Mouse (Mus musculus) ES-CJ7 (cell line): ENCODE measurements around the gene Col18a1.

Source experiments
- DNase-seq: peaks from one replicate; pipeline ENCODE4 v3.0.0; 2011; ENCODE audit warnings: low read depth, low spot score

Gene Col18a1

DNA sequence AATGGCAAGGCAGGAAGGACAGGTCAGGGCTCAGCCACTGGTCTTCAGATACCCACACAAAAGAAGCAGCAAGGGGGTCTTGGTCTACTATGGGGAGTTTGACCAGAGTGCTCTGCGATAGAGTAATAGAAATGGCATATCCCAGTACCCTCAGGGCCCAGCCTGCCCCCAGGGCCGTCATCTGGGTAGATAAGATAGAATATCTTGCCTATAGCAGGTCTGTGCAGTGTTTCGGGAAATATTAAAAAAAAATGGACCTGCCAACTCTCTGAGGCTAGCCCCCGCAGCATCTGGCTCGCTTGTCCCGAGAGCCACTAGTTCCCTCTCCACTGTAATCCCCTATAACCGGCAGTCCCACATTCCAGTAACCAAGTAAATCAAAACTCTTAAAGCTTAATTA is 97.9 kb downstream of the Col18a1 start:
- no peak for DNase-seq

DNA sequence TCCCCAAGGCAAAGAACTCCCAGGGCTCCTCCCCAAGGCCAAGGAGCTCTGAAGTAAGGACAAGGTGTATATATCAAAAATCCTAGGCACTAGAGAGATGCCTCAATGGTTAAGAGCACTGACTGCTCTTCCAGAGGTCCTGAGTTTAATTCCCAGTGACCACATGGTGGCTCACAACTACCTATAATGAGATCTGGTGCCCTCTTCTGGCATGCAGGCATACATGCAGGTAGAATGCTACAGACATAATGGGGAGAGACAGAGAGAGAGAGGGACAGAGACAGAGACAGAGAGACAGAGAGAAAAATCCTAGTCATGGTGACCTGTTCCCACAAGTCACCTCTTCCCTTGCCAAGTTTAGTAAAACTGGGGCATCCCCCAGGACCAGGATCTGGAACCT is 101.7 kb downstream of the Col18a1 start:
- peak; percentile 53 for DNase-seq

DNA sequence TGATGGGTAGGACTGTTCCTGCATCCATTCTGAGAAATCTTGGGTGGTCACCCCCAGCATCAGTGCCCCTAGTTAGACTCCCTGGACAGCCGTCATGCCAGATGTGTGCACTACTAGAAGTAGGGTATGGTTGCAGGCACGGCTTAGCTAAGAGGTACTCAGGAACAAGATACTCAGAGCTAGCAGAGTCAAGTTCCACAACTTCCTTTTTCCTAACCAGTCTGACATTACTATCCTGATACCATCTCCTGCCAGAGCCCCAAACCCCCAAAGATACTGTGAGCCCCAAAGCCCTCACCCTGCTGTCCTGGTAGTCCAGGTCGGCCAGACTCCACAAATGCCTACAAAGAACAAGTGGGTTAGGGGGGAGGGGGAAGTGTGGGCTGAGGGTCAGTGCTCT is 102.1 kb downstream of the Col18a1 start:
- DNase-seq, result no peak

DNA sequence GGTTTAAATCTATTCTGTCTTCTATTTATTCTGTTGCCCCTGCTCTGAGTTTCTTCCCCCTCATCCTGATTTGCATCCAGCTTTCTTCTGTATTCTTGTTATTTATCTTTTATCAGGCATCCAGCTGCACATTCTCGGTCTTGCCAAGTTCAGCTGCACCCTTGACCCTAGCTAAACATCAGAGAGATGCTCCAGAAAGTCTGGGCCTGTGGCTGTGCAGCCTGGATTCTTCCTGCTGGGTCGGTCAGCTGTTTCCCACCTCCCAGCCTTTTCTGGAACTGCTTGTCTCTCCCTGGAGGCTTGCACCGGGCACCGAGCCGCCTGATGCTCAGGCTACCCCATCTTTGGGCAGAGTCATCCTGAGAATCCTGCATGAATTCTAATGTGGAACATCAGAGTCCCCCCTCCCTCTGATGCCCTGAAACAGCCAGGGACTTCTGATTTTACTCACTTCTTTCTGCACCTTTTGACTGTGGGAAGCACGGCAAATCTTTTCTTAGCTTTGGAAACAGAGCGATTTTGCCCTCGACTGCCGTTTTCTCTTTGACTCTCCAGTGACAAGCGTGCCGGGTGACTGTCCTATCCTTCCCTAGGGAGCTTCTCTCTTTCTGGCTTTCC is 103.8 kb downstream of the Col18a1 start:
- DNase-seq, result no peak

DNA sequence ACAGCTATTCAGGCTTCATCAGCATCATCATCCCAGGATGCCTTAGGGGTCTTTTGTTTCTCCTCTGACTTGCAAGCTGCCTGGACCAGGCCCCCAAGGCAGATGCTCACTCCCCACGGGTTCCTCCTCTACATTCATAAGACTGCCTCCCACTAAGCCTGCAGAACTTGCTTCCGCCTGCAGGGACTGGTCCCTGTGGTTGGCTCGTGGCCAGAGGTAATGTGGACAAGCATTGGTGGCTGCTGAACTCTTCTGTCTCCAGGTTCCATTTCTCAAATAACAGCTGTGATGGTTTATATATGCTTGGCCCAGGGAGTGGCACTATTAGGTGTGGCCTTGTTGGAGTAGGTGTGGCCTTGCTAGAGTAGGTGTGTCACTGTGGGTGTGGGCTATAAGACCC is 104.9 kb downstream of the Col18a1 start:
- DNase-seq, result no peak

DNA sequence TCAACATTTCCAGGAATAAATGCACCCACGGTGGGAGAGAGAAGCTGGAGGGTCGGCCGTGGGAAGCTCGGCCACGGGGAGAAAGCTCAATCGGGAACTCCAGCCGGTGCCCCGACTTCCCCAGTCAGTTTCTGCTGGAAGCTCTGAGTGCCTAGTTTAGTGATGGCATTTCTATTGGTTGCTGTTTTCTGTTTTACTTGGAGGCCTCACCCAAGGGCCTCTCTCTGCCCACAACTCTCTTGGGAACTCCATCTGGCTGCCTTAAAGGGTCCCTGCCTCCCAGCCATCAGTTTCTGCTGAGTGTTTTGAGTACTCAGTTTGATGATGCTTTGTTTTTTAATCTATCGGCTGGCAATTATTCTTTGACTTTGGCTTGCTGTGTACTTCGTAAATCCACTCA is 109.6 kb downstream of the Col18a1 start:
- no peak for DNase-seq

DNA sequence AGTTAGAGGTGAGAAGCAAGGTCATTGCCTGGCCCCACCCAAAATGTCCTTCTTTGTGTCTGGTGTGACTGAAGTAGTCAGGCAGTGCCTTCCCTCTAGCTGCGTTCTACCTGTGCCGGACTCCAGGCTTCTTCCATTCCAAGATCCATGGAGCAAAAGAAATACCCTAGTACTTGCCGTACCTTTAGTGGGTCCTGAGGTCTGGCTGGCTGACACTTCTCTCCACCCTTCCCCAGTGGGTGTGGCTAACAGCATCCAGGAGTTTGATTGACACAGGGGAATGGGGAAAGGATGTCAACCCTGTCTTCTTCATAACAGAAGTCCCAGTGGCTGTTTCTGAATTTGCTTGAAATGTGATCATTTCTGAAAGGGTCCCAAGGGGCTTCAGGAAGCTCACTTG is 117.7 kb downstream of the Col18a1 start:
- peak; percentile 30 for DNase-seq

DNA sequence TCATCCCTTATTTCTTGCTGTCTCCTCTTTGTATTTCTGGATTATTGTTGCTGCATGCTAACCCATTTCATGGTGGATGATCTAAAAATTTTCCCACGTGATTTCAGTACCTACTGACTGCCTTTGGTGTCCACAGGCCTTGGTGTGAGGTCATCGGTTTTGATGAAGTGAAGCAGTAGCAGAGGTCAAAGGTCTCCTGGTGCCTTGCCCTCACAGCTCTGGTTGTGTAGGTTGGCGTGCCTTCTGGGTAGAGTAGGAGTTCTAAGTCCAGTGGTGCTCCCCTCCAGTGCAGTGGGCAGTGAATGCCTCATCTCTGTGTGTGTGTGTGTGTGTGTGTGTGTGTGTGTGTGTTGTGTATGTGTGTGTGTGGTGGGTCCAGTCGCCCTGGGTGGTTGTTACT is 118.2 kb downstream of the Col18a1 start:
- no peak for DNase-seq

DNA sequence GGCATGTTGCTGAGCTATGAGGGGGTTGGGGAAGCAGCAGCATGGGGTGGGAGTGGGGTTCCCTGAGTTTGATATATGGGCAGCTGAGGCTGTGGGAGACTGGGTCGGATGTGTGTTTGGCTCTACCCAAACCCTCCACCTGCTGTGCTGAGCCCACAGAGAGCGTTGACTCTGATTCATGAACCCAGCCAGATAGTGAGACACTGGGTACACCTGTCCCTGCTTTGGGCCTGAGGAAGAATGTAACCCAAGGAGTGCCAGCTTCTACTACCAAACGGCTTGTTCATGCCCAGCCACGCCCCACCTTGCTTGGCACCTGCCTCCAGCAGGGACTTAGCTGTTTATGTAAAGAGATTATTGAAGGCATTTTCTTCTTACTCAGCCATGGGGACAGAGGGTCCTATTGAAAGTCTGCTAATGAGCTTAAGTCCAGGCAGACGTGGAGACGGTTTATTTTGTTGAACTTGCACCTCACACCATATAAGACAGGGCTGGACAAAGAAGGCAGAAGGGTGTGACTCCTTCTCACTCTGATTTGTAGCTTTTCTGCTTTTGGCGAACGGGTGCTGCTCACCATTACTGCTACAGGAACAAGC is 127.7 kb downstream of the Col18a1 start:
- DNase-seq, result no peak

DNA sequence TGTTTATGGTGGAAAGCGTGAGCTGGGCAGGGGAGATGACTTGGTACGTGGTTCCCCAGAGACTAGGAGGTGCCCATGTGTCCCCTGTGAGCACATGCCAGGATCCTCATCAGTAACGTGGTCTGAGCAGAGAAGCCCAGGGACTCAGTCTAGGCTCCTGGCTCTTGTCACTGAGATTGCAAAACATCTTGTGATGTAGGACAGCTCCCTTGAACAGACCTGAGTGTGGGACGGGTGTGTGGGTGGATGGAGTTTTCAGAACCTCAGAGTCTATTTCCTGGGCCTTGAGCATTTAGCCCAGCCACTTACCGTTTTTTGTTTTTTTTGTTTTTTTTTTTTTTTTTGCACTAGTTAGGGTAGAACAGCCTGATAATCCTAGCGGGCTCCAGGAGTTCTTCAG is 130.9 kb downstream of the Col18a1 start:
- no peak for DNase-seq

DNA sequence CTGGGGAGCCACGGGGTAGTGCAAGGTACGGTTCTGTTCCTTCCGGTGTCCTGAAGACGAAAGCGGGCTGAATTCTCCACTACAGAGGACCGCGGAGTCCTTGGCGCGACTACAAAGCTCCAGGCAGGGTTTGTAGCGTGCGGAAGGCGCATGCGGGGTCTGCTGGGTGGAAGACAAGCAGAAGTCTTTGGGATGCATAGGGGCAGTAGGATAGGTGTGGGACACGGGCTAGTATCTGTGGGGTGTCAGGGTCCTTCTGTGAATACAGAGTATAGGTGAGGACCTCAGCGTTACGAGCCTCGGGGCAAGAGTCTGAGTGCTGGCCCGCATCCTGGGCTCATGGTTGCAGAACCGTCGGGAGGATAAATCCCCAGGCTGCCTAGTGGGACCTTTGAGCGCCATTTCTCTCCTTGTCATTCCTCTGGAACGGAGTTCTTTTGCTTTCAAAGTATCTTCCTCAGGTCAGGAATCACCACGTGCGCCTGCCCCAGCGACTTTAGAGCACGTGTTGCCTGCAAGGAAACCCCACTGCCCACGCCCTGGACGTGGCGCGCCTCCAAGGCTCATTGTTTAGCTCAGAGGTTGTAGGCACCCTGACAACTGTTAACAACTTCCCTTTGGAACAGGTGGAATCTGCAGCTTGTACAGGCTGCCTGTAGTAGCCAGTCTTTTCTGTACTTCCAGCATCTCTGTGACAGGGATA is 132.9 kb downstream of the Col18a1 start:
- peak; percentile 20 for DNase-seq

DNA sequence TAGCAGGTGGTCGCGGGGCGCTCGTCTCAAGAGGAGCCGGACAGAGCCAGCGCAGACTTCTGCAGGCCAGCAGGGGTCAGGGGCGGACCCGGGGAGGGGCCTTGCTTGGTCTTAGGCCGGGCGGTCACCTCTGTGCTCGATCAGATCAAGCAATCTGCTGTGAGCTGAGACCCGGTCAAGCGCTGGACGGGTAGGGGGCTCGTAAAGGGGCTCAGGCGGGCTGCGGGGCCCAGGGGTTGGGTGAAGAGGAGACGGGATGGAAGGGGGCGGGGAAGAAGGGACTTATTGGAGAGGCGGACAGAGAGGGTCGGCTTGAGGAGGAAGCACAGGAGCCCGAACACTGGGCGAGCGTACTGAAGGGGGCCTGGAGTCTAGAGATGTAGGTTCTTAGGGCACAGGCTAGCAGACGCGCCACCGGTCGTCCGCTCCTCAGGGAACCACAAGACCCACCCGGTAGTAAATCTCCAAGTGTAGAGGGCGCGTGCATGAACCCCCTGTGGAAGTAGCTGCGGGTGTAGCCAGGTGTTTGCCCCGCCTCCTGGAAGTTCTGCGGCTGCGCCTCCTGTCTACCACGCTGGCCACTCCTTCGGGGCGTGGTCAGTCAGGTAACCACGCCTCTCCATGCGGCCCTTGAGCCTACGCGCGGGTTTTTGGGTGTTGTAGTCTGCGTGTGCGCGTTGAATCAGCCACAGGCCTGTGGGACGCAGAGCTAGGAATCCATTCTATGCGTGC is 133.6 kb downstream of the Col18a1 start:
- peak; percentile 96 for DNase-seq

DNA sequence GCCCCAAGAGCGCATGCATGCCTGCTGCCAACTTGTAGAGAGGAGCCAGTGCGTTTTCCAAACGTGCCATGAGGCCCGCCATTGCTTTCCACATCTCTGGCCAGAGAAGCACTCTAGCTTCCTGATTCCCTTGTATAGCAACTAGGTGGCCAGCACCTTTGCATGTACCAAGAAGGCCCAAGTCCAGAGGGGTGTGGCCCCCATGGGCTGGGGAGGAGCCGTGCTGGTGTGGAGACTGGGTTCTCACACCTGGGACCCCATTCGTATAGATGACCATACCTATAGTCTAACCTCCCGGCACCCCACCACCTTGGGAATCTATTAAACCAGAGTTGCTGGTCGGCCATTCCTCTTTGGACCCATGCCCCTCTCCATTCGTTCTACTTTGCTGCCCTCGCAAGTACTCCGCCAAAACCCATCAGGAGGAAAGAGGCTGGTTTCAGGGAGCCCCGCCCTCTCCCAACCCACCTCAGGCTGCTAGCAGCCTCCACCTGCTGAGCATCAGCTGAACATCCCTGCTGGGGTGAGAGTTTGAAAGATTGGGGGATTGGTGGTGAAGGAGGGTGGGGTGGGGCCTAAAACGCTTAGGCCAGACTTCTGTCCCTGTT is 134.5 kb downstream of the Col18a1 start, which contains the start of gene Slc19a1:
Gene Slc19a1 (plus strand): TSS at position 474 of the 608 bp plus-strand sequence.
- peak; percentile 74 for DNase-seq

DNA sequence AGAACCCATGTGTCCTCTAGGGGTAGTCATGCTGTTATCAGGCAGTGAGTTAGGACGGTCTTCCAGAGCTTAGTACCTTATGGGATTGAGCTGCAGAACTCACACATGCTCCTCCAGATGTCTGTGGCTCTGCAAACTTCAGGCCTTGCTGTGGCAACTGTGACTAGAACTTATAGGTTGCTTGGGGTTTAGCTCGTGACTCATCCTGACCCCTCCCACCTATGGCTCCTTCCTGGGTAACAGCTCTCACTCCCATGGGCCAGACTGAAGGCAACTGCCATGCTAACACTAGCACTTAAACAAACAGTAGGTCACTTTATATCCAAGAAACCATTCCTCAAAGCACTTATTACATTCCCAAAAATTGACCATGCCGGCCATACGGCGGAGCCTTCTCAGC is 135.7 kb downstream of the Col18a1 start:
- DNase-seq, result no peak

DNA sequence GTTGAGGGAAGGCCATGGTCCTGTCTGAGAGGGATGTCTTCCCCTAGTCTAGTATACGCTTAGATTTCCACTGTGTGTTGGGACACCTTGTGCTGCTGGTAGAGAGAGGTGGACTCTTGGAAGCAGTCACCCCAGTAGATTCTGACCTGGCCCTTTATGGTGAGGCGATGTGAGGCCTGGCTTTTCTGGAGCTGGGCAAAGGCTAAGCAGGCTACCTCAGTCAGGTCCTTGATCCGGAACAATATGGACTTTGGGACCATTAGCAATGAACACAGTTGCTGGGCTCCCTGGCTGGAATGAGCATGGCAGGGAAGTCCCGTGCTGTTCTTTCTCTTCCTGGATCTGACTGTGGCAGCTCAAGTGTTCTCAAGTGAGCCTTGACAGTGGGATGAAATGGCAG is 136.6 kb downstream of the Col18a1 start:
- no peak for DNase-seq

DNA sequence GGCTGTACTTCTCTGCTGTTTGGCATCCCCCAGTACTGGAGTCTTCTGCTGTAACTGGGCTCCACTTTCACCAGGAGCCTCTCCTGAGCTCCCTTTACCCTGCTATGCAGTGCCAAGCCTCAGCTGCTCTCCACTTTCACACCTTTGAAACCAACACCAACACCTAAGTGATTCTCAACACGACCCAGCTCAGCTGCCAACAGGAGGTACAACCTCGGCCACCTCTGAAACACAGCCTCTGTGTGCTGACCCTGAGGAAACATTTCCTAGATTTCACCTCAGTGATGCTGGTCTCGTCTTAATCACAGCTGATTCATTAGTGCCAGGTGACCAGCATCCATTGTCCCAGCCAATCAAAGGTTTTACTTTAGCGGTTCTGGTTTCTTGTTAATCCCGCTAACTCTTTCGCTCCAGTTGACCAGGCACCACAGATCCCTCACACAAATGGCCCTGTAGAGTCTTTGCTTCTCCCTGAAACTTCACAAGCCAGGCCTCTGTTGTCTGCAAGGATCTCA is 137.5 kb downstream of the Col18a1 start:
- no peak for DNase-seq

DNA sequence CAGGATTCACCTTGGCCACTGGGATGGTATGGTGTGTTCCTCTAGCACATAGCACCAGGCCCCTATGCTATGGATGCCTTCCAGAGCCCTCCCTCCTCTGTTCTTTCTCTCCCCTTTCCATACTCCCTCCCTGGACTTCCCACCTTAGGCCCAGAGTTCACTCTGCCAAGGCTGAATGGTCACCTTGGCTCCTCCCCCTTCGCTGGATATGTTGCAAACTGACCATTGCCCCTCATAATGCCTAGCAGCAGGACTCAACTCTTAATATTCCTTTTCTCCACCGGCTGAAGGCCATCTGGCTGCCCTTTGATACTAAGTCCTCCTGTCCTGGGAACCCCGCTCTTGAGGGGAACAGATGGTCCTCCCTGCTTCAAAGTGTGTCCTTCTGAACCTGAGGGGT is 139.4 kb downstream of the Col18a1 start:
- DNase-seq, result no peak

DNA sequence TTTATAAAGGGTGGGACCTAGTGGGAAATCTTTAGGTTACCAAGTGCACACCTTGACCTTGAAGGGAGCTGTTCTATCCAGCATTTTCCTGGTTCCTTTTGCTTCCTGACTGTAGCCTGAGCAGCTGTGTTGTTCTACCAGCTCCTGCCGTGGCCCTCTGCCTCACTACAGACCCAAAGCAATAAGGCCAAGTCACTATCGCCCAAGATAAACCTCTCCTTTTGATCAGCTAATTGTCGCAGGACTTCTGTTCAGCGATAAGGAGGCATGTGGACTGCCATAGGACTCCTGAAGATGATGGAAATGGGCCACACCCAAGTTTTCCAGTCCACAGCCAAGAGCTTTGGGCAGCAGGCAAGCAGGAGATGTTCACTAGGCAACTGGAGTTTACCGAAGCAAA is 142.1 kb downstream of the Col18a1 start:
- DNase-seq, result no peak

DNA sequence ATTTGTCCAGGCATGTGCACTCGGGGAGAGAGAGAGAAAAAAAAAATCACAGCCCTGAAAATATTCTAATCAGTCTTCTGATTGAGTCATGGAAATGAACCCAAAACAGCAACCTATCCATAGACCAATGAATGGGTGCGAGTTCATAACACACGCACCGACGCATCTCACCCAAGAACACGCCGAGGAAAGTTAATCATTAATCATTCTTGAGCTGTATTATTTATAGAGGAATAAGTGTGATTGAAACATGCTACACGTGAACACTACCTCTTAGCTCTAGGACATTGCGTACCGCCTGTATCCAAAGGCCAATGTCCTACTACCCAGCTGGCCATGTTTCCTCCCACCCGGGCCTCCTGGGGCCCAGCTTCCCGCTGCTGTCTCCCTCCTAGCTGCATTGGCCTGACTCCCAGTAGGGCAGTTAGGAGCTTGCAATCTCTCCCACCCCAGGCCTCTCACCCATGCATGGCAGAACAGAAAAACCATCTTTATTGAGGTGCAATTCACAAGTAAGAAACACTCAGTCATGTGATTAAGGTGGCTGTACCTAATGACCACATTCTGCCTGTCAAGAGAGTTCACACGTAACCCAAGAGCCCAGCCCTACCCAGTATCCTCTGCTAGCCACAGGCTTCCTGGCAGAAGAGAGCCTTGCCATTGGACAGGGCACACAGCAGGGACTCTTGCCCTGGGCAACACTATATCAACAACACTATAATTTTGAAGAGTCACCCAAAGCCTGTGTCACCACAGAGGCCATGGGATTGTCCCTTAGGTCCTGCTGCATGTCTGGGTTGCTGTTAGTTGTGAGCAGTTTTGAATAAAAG is 143.8 kb downstream of the Col18a1 start:
- DNase-seq, result no peak

DNA sequence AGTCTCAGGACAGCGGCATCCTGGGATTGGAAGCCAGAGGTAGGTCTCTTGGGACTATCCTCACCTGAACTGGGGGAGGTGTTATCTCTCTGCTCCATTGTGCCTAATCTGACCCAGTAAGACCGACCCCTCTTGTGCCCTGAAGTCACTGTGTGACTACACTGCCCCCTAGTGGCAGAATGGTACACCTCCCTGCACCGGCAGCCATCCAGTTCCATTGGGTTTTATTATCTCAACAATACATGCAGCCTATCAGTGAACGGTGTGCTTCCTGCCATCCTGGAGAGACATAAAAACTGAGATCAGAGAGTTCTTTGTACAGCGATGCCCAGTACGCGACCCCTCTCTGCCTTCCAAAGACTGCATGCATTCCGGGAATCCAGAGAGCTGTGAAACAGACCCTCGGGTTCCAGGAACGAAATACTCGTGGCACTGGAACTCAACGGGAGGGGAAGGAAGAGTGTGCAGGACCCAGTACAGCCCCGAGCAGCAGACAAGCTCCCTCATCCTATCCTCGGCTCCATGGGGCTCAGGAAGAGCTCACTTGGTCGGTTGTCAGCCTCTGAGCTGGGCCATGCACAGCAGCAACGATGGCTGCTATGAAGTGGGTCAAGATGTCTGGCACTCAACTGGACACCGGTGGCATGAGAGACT is 144.8 kb downstream of the Col18a1 start:
- DNase-seq, result peak; percentile 92
